Mouse (Mus musculus): Measurements from ENCODE around the gene Unc119. TPM values are rescaled to one million over a fixed set of nuclear protein-coding genes. Genes with fewer than 3 reads are reported as not detected.
A peak's percentile ranks its signal among the peaks of the same experiment; 100 is the strongest.

The Unc119 gene
- polyA plus RNA-seq, 1 experiment from 2014 or later: 48.1 TPM

DNA sequence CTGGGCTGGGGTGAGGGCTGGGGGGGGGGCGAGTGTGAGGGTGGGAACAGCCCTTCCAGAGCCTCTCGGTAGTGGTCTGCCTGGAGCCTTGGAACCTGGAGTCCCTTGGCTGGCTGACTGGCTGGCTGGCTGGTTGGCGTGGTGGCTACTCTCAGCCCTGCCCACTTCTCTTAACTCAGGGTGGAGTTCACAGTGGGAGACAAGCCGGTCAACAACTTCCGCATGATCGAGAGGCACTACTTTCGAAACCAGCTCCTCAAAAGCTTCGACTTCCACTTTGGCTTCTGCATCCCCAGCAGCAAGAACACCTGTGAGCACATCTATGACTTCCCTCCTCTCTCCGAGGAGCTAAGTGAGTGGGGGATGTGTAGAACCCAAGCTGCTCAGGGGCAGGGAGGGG, 4.6 kb downstream of the Unc119 start:
- H3K27ac ChIP-seq (ENCODE audit: low read depth, low read length): no peak overlapping the region
- H3K9ac ChIP-seq (ENCODE audit: low read depth, low read length): no peak overlapping the region
- no peak for ATAC-seq (replicated peaks; ENCODE audit: insufficient number of reproducible peaks, low FRiP score, low TSS enrichment)
- WGBS (ENCODE audit: insufficient replicate concordance): 81% methylated on average over 9 of the region's 9 CpGs
- no peaks in the 10 kb centered on the region for H3K27me3 ChIP-seq (ENCODE audit: control insufficient read depth, insufficient read depth, low read length)
- peaks cover 34% of the 10 kb centered on the region for H3K4me1 ChIP-seq (ENCODE audit: control insufficient read depth, insufficient read depth, low read length)
- H3K9me3 ChIP-seq (replicated peaks; ENCODE audit: control insufficient read depth, low read length): no peaks in the 10 kb centered on the region
- H3K4me2 ChIP-seq: no peak overlapping the region
- H3K36me3 ChIP-seq (ENCODE audit: control insufficient read depth, insufficient read depth, low read length): peaks cover 4% of the 10 kb centered on the region; the same call in 1 of the 2 replicates
- H3K4me3 ChIP-seq (ENCODE audit: low read depth, low read length): no peak overlapping the region

DNA sequence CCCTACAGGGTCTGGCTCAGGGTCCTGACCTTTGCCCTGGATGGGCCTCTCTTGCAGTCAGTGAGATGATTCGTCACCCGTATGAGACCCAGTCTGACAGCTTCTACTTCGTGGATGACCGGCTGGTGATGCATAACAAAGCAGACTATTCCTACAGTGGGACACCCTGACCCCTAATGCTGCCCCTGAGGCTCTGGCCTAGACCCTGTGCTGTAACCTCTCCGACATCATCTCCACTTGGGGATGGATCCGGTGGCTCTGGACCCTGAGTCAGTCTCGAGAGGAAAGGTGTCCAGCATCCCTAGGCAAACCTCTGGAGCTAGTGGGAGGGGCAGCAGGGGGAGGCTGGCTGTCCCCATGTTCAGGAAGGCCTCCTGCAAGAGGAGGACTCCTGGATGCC, 5.2 kb downstream of the Unc119 start:
- ATAC-seq (replicated peaks; ENCODE audit: insufficient number of reproducible peaks, low FRiP score, low TSS enrichment): no peak
- H3K4me2 ChIP-seq: no peak overlapping the region
- H3K27ac ChIP-seq (ENCODE audit: low read depth, low read length): no peak overlapping the region
- no peak overlapping the region for H3K9ac ChIP-seq (ENCODE audit: low read depth, low read length)
- peaks cover 4% of the 10 kb centered on the region; the same call in 1 of the 2 replicates for H3K36me3 ChIP-seq (ENCODE audit: control insufficient read depth, insufficient read depth, low read length)
- peaks cover 34% of the 10 kb centered on the region for H3K4me1 ChIP-seq (ENCODE audit: control insufficient read depth, insufficient read depth, low read length)
- WGBS (ENCODE audit: insufficient replicate concordance): 67% methylated on average over 7 of the region's 7 CpGs
- H3K4me3 ChIP-seq (ENCODE audit: low read depth, low read length): no peak overlapping the region
- no peaks in the 10 kb centered on the region for H3K9me3 ChIP-seq (replicated peaks; ENCODE audit: control insufficient read depth, low read length)
- no peaks in the 10 kb centered on the region for H3K27me3 ChIP-seq (ENCODE audit: control insufficient read depth, insufficient read depth, low read length)

DNA sequence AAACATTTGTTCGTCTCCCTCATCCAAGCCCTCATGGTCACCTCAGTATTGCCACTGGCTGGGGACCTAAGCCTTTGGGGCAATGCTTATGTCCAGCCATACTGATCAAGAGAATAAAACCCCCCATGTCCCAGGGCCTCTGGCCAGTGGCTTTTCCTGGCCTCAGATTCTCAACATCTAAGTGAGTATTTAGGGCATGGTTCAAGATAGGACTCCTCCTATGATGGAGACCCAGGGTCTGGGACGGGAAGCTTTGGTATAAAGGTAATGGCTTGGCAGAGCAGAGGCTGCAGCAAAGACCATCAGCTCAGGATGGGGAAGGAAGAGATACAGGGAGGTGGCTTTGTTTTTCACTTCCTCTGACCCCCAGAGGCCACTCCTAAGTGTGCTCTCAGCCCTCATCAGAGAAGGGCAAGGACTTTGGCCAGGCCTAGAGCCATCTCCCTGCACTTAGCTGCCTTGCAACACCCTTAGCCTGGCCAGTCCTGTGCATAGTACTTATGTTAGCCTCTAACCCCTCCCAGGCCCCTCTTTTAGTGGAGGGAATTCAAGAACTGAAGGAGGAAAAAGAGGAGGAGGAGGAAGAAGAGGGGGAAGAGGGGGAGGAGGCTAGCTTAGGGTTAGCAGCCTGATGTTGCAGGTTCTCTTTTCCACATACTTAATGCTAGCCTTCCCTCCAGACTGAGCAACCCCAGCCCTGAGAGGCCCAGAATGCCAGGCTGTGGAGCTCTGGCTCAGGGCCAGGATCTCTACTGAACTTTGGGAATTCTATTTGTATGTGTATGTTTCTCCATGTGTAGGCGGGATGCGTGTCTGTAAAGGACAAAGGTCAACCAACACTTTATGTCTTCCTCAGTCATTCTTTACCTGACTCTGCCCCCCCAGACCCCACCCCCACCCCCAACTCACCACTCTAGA, 6.4 kb downstream of the Unc119 start:
- H3K4me3 ChIP-seq (ENCODE audit: low read depth, low read length): no peak overlapping the region
- WGBS (ENCODE audit: insufficient replicate concordance): 80% methylated on average over 4 of the region's 4 CpGs
- H3K4me1 ChIP-seq (ENCODE audit: control insufficient read depth, insufficient read depth, low read length): peaks cover 28% of the 10 kb centered on the region
- no peak for ATAC-seq (replicated peaks; ENCODE audit: insufficient number of reproducible peaks, low FRiP score, low TSS enrichment)
- no peak overlapping the region for H3K4me2 ChIP-seq
- H3K9me3 ChIP-seq (replicated peaks; ENCODE audit: control insufficient read depth, low read length): no peaks in the 10 kb centered on the region
- H3K36me3 ChIP-seq (ENCODE audit: control insufficient read depth, insufficient read depth, low read length): peaks cover 4% of the 10 kb centered on the region; the same call in 1 of the 2 replicates
- no peaks in the 10 kb centered on the region for H3K27me3 ChIP-seq (ENCODE audit: control insufficient read depth, insufficient read depth, low read length)
- H3K27ac ChIP-seq (ENCODE audit: low read depth, low read length): no peak overlapping the region
- no peak overlapping the region for H3K9ac ChIP-seq (ENCODE audit: low read depth, low read length)

DNA sequence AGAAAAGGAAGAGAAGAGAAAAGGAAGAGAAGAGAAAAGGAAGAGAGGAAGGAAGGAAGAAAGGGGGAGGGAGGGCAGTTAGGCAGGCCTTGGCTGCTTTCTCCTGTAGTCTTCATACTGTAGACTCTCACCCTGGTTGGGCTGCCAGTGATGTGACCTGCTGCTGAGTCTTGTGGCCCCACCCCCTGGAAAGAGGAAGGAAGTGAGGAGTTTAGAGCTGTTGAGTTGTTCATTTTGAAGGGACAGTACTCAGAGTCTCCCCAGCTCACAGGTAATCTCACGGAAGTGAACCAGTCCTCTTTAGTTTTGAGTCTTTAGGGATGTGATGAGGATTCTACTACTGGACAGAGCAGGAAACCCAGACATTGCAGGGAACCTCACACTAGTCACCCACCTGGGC, 9.8 kb downstream of the Unc119 start:
- Histone ChIP-seq H3K4me2 (no peak overlapping the region), H3K27ac (ENCODE audit: low read depth, low read length) (no peak overlapping the region), H3K36me3 (ENCODE audit: control insufficient read depth, insufficient read depth, low read length) (peaks cover 3% of the 10 kb centered on the region; the same call in 1 of the 2 replicates), H3K27me3 (ENCODE audit: control insufficient read depth, insufficient read depth, low read length) (no peaks in the 10 kb centered on the region; the same call in 1 of the 2 replicates), H3K9ac (ENCODE audit: low read depth, low read length) (no peak overlapping the region), H3K4me1 (ENCODE audit: control insufficient read depth, insufficient read depth, low read length) (peaks cover 9% of the 10 kb centered on the region), H3K4me3 (ENCODE audit: low read depth, low read length) (no peak overlapping the region), H3K9me3 (replicated peaks; ENCODE audit: control insufficient read depth, low read length) (no peaks in the 10 kb centered on the region)
- no peak for ATAC-seq (replicated peaks; ENCODE audit: insufficient number of reproducible peaks, low FRiP score, low TSS enrichment)
- 65% methylated on average over 1 of the region's 1 CpGs for WGBS (ENCODE audit: insufficient replicate concordance)

DNA sequence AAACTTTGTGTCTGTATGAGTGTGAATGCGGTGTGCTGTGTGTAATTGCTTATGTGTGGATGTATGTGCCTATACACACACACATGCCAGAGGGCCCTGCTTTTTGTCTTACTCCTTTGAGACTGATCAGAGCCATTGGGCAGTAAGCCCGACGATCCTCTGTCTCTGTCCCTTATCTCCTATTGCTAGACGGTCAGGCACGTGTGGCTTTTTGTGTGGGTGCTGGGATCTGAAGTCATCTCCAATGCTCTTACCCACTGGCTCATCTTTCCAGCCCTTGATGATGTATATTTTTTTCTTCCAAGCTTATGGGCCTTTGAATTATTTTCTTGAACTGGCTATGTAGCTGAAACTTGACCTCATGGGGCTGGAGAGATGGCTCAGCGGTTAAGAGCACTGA, 11.6 kb downstream of the Unc119 start:
- Histone ChIP-seq H3K27ac (ENCODE audit: low read depth, low read length) (no peak overlapping the region), H3K4me2 (no peak overlapping the region), H3K27me3 (ENCODE audit: control insufficient read depth, insufficient read depth, low read length) (peaks cover 5% of the 10 kb centered on the region; the same call in 1 of the 2 replicates), H3K9me3 (replicated peaks; ENCODE audit: control insufficient read depth, low read length) (no peaks in the 10 kb centered on the region), H3K4me3 (ENCODE audit: low read depth, low read length) (no peak overlapping the region), H3K4me1 (ENCODE audit: control insufficient read depth, insufficient read depth, low read length) (peaks cover 2% of the 10 kb centered on the region; the same call in 1 of the 2 replicates), H3K9ac (ENCODE audit: low read depth, low read length) (no peak overlapping the region), H3K36me3 (ENCODE audit: control insufficient read depth, insufficient read depth, low read length) (no peaks in the 10 kb centered on the region)
- 59% methylated on average over 6 of the region's 6 CpGs for WGBS (ENCODE audit: insufficient replicate concordance)
- no peak for ATAC-seq (replicated peaks; ENCODE audit: insufficient number of reproducible peaks, low FRiP score, low TSS enrichment)

DNA sequence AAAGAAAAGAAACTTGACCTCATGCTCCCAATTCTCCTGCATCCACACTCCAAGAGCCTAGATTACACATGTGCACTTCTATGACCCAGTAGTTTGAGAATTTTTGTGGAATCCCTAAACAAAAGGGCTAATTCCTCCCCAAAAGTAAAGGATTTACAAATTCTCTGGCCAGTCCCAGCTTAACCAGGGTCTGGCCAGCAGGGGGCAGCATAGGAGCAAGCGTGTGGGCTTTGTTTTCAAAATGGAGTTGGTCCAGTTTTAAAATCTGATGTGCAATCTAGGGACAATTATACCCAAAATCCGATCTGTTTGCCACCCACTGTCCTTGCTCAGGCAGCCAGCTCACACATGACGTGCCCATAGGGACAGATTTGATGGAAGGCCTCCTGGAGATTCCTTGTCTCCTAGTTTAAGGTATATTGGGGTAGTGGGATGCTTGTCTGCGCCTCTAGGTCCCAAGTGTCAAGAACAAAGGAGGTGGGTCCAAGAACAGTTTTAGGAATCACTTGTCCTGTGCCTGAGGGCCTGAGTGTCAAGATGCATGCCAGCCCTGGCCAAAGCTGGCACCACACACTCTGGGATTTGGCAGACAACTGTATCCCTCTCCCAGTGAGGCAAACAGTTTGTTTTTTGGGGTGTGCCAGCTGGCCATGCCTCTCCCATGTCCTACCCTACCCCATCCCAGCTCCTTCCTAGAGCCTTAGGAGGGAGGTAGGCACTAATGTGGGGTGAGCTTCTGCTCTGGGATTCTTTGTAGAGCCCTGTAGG, 12.4 kb downstream of the Unc119 start:
- peaks cover 5% of the 10 kb centered on the region; the same call in 1 of the 2 replicates for H3K27me3 ChIP-seq (ENCODE audit: control insufficient read depth, insufficient read depth, low read length)
- ATAC-seq (replicated peaks; ENCODE audit: insufficient number of reproducible peaks, low FRiP score, low TSS enrichment): no peak
- 31% methylated on average over 4 of the region's 4 CpGs for WGBS (ENCODE audit: insufficient replicate concordance)
- no peak overlapping the region for H3K4me3 ChIP-seq (ENCODE audit: low read depth, low read length)
- no peak overlapping the region for H3K4me2 ChIP-seq
- no peak overlapping the region for H3K9ac ChIP-seq (ENCODE audit: low read depth, low read length)
- no peaks in the 10 kb centered on the region for H3K36me3 ChIP-seq (ENCODE audit: control insufficient read depth, insufficient read depth, low read length)
- H3K27ac ChIP-seq (ENCODE audit: low read depth, low read length): no peak overlapping the region
- H3K9me3 ChIP-seq (replicated peaks; ENCODE audit: control insufficient read depth, low read length): no peaks in the 10 kb centered on the region
- H3K4me1 ChIP-seq (ENCODE audit: control insufficient read depth, insufficient read depth, low read length): no peaks in the 10 kb centered on the region

DNA sequence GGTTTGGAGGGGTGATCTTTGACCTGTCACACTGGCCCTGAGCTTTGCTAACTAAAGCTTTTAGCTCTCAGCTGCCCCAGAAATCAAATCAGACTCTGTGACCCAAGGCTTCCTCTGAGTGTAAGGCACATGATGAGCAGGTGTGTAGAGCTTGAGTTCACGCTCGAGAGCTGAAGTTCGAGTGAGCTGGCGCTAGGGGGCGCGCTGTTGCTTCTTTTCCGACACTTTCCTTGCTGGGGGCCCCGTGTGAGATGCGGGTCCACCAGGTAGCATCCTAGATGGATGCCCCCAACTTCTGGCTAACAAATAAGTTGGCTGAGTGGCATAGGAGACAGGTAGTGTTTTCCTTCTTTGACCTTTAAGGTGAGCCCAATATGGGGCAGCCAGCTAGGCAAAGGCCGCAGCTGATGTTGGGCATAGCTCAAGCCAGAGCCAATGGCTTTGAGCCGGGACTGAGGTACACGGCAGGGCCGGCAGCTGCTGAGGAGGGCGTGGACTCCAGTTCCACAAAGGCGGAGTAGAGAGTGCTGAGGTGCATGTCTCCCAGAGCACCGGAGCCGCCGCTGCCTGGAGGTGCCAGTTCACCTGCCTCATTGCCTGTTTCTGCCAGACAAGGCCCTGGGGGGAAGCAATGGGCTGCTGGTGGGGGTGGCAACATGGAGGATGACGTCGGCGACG, 15.2 kb downstream of the Unc119 start:
- H3K4me3 ChIP-seq (ENCODE audit: low read depth, low read length): no peak overlapping the region
- H3K27me3 ChIP-seq (ENCODE audit: control insufficient read depth, insufficient read depth, low read length): peaks cover 5% of the 10 kb centered on the region; the same call in 1 of the 2 replicates
- no peak overlapping the region for H3K9ac ChIP-seq (ENCODE audit: low read depth, low read length)
- H3K4me1 ChIP-seq (ENCODE audit: control insufficient read depth, insufficient read depth, low read length): no peaks in the 10 kb centered on the region
- H3K36me3 ChIP-seq (ENCODE audit: control insufficient read depth, insufficient read depth, low read length): no peaks in the 10 kb centered on the region
- H3K4me2 ChIP-seq: no peak overlapping the region
- ATAC-seq (replicated peaks; ENCODE audit: insufficient number of reproducible peaks, low FRiP score, low TSS enrichment): no peak
- no peak overlapping the region for H3K27ac ChIP-seq (ENCODE audit: low read depth, low read length)
- 12% methylated on average over 22 of the region's 22 CpGs for WGBS (ENCODE audit: insufficient replicate concordance)
- no peaks in the 10 kb centered on the region for H3K9me3 ChIP-seq (replicated peaks; ENCODE audit: control insufficient read depth, low read length)

DNA sequence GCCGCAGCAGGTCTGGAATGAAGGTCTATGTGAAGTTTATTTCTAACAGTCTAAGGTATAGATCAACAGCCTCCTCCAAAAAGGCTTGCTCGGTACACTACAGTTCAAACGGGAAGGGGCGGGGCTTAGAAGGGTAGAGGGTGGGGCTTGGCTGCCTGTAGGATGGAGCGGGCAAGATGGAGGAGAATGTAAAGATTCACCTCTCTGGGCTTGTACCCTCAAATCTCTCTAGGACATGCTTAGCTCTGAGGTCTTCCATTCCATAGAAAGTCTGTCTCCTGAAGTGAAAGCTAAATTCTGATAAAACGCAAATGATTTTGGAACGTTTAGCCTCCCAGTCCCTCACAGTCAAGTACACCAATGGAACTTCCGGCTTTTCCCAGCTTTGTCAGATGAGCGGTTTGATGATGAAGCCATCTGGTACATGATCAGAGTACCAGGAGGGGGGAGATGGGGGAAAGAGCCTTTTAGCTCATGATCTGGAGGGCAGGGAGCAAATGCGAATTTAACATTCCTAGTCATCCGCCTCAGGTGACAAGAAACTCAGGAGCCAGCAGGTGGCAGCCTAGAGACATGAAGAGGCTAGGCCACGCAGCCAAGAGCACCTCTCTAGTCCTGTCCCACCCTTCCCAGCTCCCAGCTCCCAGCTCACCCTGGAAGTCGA, 17.0 kb downstream of the Unc119 start:
- H3K4me2 ChIP-seq: peak overlapping the region; percentile 62
- H3K4me1 ChIP-seq (ENCODE audit: control insufficient read depth, insufficient read depth, low read length): no peaks in the 10 kb centered on the region
- H3K4me3 ChIP-seq (ENCODE audit: low read depth, low read length): peak overlapping the region; percentile 37
- WGBS (ENCODE audit: insufficient replicate concordance): 7% methylated on average over 13 of the region's 13 CpGs
- no peaks in the 10 kb centered on the region for H3K9me3 ChIP-seq (replicated peaks; ENCODE audit: control insufficient read depth, low read length)
- no peak overlapping the region for H3K27ac ChIP-seq (ENCODE audit: low read depth, low read length)
- peaks cover 5% of the 10 kb centered on the region; the same call in 1 of the 2 replicates for H3K27me3 ChIP-seq (ENCODE audit: control insufficient read depth, insufficient read depth, low read length)
- no peaks in the 10 kb centered on the region for H3K36me3 ChIP-seq (ENCODE audit: control insufficient read depth, insufficient read depth, low read length)
- no peak overlapping the region for H3K9ac ChIP-seq (ENCODE audit: low read depth, low read length)
- ATAC-seq (replicated peaks; ENCODE audit: insufficient number of reproducible peaks, low FRiP score, low TSS enrichment): 0 out of 2 replicates have a peak, but pooled peaks have one; percentile 28
